Mouse (Mus musculus) cerebellum, adult 11 months (tissue): Measurements from ENCODE around the gene Dvl1.

Experiments used
- DNase-seq: peaks from one replicate; pipeline ENCODE4 v3.0.0; 2022

Dvl1 gene

GRCm38 (mm10) chr4:155908751-155909150 lies 61.5 kb downstream of the Dvl1 start:
- DNase-seq: peak; percentile 2
